Mouse (Mus musculus): ENCODE data around the gene Sft2d2. TPM values are rescaled to one million over a fixed set of nuclear protein-coding genes. Genes with fewer than 3 reads are reported as not detected.
A peak's percentile ranks its signal among the peaks of the same experiment; 100 is the strongest.

Gene Sft2d2
- 9.1 and 9.8 TPM in 2 replicates for polyA plus RNA-seq (2015; fragmentation: Nextera tagmentation; extraction: Ambion mirVana)

GRCm38 (mm10) chr1:165193880-165194661 is at the start of gene Sft2d2:
TSS of gene Sft2d2 (minus strand) at chr1:165194438.
- whole genome bisulfite sequencing (ENCODE audit: insufficient replicate concordance) = under 1% methylated on average over 69 of the region's 69 CpGs
- H3K27me3 ChIP-seq (ENCODE audit: control insufficient read depth, insufficient read depth, low read depth, low read length) = no peaks in the 10 kb centered on the region
- H3K36me3 ChIP-seq (ENCODE audit: control insufficient read depth, insufficient read depth) = no peaks in the 10 kb centered on the region
- ATAC-seq (ENCODE audit: low read depth) = peak; percentile 98
- peak within 1 kb of the TSS; percentile 88 for H3K4me2 ChIP-seq (ENCODE audit: low read depth, low read length)
- peaks cover 21% of the 10 kb centered on the region for H3K4me1 ChIP-seq (ENCODE audit: control insufficient read depth, low read depth, low read length)
- peak within 1 kb of the TSS; percentile 85 for H3K27ac ChIP-seq (ENCODE audit: low read length)
- H3K4me3 ChIP-seq (ENCODE audit: low read depth, low read length) = peak within 1 kb of the TSS; percentile 76
- H3K9ac ChIP-seq (ENCODE audit: low read depth, low read length) = peak within 1 kb of the TSS; percentile 80
- H3K9me3 ChIP-seq (replicated peaks; ENCODE audit: control insufficient read depth, low read length) = no peaks in the 10 kb centered on the region

- WGBS (ENCODE audit: insufficient replicate concordance) = under 1% methylated on average over 76 of the region's 76 CpGs
- Histone ChIP-seq H3K4me2 (ENCODE audit: low read depth, low read length) (peak within 1 kb of the TSS; percentile 95), H3K27me3 (ENCODE audit: control insufficient read depth, insufficient read depth, low read depth, low read length) (no peaks in the 10 kb centered on the region), H3K9me3 (replicated peaks; ENCODE audit: control insufficient read depth, low read length) (no peaks in the 10 kb centered on the region), H3K27ac (ENCODE audit: low read length) (peak within 1 kb of the TSS; percentile 93), H3K36me3 (ENCODE audit: control insufficient read depth, insufficient read depth) (no peaks in the 10 kb centered on the region), H3K4me1 (ENCODE audit: control insufficient read depth, low read depth, low read length) (peaks cover 16% of the 10 kb centered on the region), H3K4me3 (ENCODE audit: low read depth, low read length) (peak within 1 kb of the TSS; percentile 99), H3K9ac (ENCODE audit: low read depth, low read length) (peak within 1 kb of the TSS; percentile 94)
- ATAC-seq (ENCODE audit: low read depth) = peak; percentile 99
These were observed 42.4 kb upstream of the Sft2d2 start, which contains the start of gene Tiprl for GRCm38 (mm10) chr1:165236321-165237298. TSS of gene Tiprl (minus strand) at chr1:165236996.

DNA sequence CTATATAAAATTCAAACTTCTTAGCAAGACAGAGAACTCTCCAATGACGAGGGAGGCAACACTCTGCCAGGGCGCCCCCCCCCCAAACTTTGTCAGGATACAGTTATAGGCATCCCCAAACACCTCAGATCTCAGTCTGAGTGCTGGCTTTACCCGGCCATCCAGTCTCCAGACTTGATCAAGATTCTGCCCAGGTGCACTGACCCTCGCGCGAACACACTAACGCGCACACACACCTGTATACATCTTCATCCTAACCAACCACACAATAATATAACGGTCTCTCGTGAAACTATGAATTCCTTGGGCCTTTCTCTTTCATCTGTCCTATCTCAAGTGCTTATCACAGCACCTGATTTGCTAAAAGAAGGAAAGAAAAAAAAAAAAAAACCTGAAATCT is 41.6 kb upstream of the Sft2d2 start:
- Histone ChIP-seq H3K4me1 (ENCODE audit: control insufficient read depth, low read depth, low read length) (peaks cover 16% of the 10 kb centered on the region), H3K27me3 (ENCODE audit: control insufficient read depth, insufficient read depth, low read depth, low read length) (no peaks in the 10 kb centered on the region), H3K36me3 (ENCODE audit: control insufficient read depth, insufficient read depth) (no peaks in the 10 kb centered on the region), H3K4me3 (ENCODE audit: low read depth, low read length) (peak overlapping the region; percentile 99), H3K9ac (ENCODE audit: low read depth, low read length) (peak overlapping the region; percentile 94), H3K27ac (ENCODE audit: low read length) (peak overlapping the region; percentile 93), H3K4me2 (ENCODE audit: low read depth, low read length) (peak overlapping the region; percentile 88), H3K9me3 (replicated peaks; ENCODE audit: control insufficient read depth, low read length) (no peaks in the 10 kb centered on the region)
- 11% methylated on average over 10 of the region's 10 CpGs for WGBS (ENCODE audit: insufficient replicate concordance)
- ATAC-seq (ENCODE audit: low read depth) = no peak

DNA sequence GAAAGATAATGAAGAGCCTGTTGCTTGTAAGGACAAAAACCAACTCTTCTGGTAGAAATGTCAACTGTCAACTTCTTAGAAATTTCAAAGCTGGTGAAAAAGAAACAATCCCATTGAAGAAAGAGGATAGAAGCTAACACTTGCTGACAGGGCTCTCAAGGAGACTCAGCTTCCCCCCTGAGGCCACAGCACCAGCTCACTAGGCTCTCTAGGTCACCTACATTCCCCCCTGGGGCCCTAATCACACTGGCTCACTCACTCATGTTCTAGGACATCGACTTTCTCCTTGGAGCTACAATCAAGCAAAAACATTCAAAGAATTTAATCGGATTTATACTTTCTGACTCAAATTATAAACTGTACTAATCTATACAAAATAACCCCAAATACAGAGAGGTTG is 39.6 kb upstream of the Sft2d2 start:
- no peak for ATAC-seq (ENCODE audit: low read depth)
- Histone ChIP-seq H3K9ac (ENCODE audit: low read depth, low read length) (no peak overlapping the region), H3K27ac (ENCODE audit: low read length) (no peak overlapping the region), H3K4me2 (ENCODE audit: low read depth, low read length) (no peak overlapping the region), H3K4me1 (ENCODE audit: control insufficient read depth, low read depth, low read length) (peaks cover 16% of the 10 kb centered on the region), H3K36me3 (ENCODE audit: control insufficient read depth, insufficient read depth) (no peaks in the 10 kb centered on the region), H3K9me3 (replicated peaks; ENCODE audit: control insufficient read depth, low read length) (no peaks in the 10 kb centered on the region), H3K4me3 (ENCODE audit: low read depth, low read length) (no peak overlapping the region), H3K27me3 (ENCODE audit: control insufficient read depth, insufficient read depth, low read depth, low read length) (no peaks in the 10 kb centered on the region)
- 56% methylated on average over 2 of the region's 2 CpGs for WGBS (ENCODE audit: insufficient replicate concordance)

GRCm38 (mm10) chr1:165230691-165231090 is 36.5 kb upstream of the Sft2d2 start:
- H3K9me3 ChIP-seq (replicated peaks; ENCODE audit: control insufficient read depth, low read length) = no peaks in the 10 kb centered on the region
- H3K4me3 ChIP-seq (ENCODE audit: low read depth, low read length) = no peak overlapping the region
- peaks cover 11% of the 10 kb centered on the region for H3K4me1 ChIP-seq (ENCODE audit: control insufficient read depth, low read depth, low read length)
- WGBS (ENCODE audit: insufficient replicate concordance) = 85% methylated on average over 4 of the region's 4 CpGs
- H3K27ac ChIP-seq (ENCODE audit: low read length) = no peak overlapping the region
- no peak overlapping the region for H3K4me2 ChIP-seq (ENCODE audit: low read depth, low read length)
- H3K9ac ChIP-seq (ENCODE audit: low read depth, low read length) = no peak overlapping the region
- H3K27me3 ChIP-seq (ENCODE audit: control insufficient read depth, insufficient read depth, low read depth, low read length) = no peaks in the 10 kb centered on the region
- no peaks in the 10 kb centered on the region; the same call in 1 of the 2 replicates for H3K36me3 ChIP-seq (ENCODE audit: control insufficient read depth, insufficient read depth)
- ATAC-seq (ENCODE audit: low read depth) = no peak

GRCm38 (mm10) chr1:165229577-165229976 is 35.3 kb upstream of the Sft2d2 start:
- 81% methylated on average over 9 of the region's 9 CpGs for WGBS (ENCODE audit: insufficient replicate concordance)
- peak overlapping the region; percentile 44; the same call in 1 of the 2 replicates for H3K27ac ChIP-seq (ENCODE audit: low read length)
- H3K4me2 ChIP-seq (ENCODE audit: low read depth, low read length) = no peak overlapping the region
- ATAC-seq (ENCODE audit: low read depth) = peak; percentile 47; the same call in 1 of the 2 replicates
- peaks cover 4% of the 10 kb centered on the region for H3K4me1 ChIP-seq (ENCODE audit: control insufficient read depth, low read depth, low read length)
- no peak overlapping the region for H3K9ac ChIP-seq (ENCODE audit: low read depth, low read length)
- H3K4me3 ChIP-seq (ENCODE audit: low read depth, low read length) = no peak overlapping the region
- no peaks in the 10 kb centered on the region; the same call in 1 of the 2 replicates for H3K36me3 ChIP-seq (ENCODE audit: control insufficient read depth, insufficient read depth)
- H3K27me3 ChIP-seq (ENCODE audit: control insufficient read depth, insufficient read depth, low read depth, low read length) = no peaks in the 10 kb centered on the region
- H3K9me3 ChIP-seq (replicated peaks; ENCODE audit: control insufficient read depth, low read length) = no peaks in the 10 kb centered on the region

GRCm38 (mm10) chr1:165217023-165217589 is 22.9 kb upstream of the Sft2d2 start:
- H3K4me2 ChIP-seq (ENCODE audit: low read depth, low read length) = no peak overlapping the region
- H3K27me3 ChIP-seq (ENCODE audit: control insufficient read depth, insufficient read depth, low read depth, low read length) = no peaks in the 10 kb centered on the region
- H3K4me1 ChIP-seq (ENCODE audit: control insufficient read depth, low read depth, low read length) = no peaks in the 10 kb centered on the region
- no peaks in the 10 kb centered on the region for H3K9me3 ChIP-seq (replicated peaks; ENCODE audit: control insufficient read depth, low read length)
- 42% methylated on average over 2 of the region's 2 CpGs for WGBS (ENCODE audit: insufficient replicate concordance)
- H3K27ac ChIP-seq (ENCODE audit: low read length) = no peak overlapping the region
- no peak overlapping the region for H3K9ac ChIP-seq (ENCODE audit: low read depth, low read length)
- no peak overlapping the region for H3K4me3 ChIP-seq (ENCODE audit: low read depth, low read length)
- peaks cover 27% of the 10 kb centered on the region for H3K36me3 ChIP-seq (ENCODE audit: control insufficient read depth, insufficient read depth)
- no peak for ATAC-seq (ENCODE audit: low read depth)

- Histone ChIP-seq H3K4me2 (ENCODE audit: low read depth, low read length) (no peak overlapping the region), H3K36me3 (ENCODE audit: control insufficient read depth, insufficient read depth) (peaks cover 21% of the 10 kb centered on the region), H3K9ac (ENCODE audit: low read depth, low read length) (no peak overlapping the region), H3K27me3 (ENCODE audit: control insufficient read depth, insufficient read depth, low read depth, low read length) (no peaks in the 10 kb centered on the region), H3K9me3 (replicated peaks; ENCODE audit: control insufficient read depth, low read length) (no peaks in the 10 kb centered on the region), H3K27ac (ENCODE audit: low read length) (no peak overlapping the region), H3K4me1 (ENCODE audit: control insufficient read depth, low read depth, low read length) (no peaks in the 10 kb centered on the region), H3K4me3 (ENCODE audit: low read depth, low read length) (no peak overlapping the region)
- no peak for ATAC-seq (ENCODE audit: low read depth)
- WGBS (ENCODE audit: insufficient replicate concordance) = 49% methylated on average over 7 of the region's 7 CpGs
These were observed 21.6 kb upstream of the Sft2d2 start for GRCm38 (mm10) chr1:165215831-165216230.

Data from liver, embryonic 16.5 days (tissue).